Mouse (Mus musculus): ENCODE data around the gene Lrp2. TPM values are rescaled to one million over a fixed set of nuclear protein-coding genes. Genes with fewer than 3 reads are reported as not detected.
A peak's percentile ranks its signal among the peaks of the same experiment; 100 is the strongest.

Gene Lrp2
- polyA plus RNA-seq, 1 experiment from 2014 or later: 1.3 TPM

- Histone ChIP-seq H3K9ac (no peak overlapping the region), H3K9me3 (no peaks in the 10 kb centered on the region), H3K4me2 (no peak overlapping the region), H3K27ac (no peak overlapping the region), H3K27me3 (peaks cover 23% of the 10 kb centered on the region), H3K4me1 (replicated peaks) (peaks cover 7% of the 10 kb centered on the region), H3K36me3 (no peaks in the 10 kb centered on the region), H3K4me3 (no peak overlapping the region)
- WGBS: 91% methylated on average over 2 of the region's 2 CpGs
- ATAC-seq (ENCODE audit: low FRiP score): no peak
Observed at GRCm38 (mm10) chr2:69580091-69580490, 5.8 kb downstream of the Lrp2 start.

GRCm38 (mm10) chr2:69578206-69578605 lies 7.7 kb downstream of the Lrp2 start:
- 71% methylated on average over 8 of the region's 8 CpGs for WGBS

GRCm38 (mm10) chr2:69576531-69576930 lies 9.3 kb downstream of the Lrp2 start:
- Histone ChIP-seq H3K9ac (no peak overlapping the region), H3K9me3 (no peaks in the 10 kb centered on the region), H3K27me3 (no peaks in the 10 kb centered on the region), H3K4me2 (no peak overlapping the region), H3K36me3 (no peaks in the 10 kb centered on the region), H3K4me1 (replicated peaks) (no peaks in the 10 kb centered on the region), H3K27ac (no peak overlapping the region), H3K4me3 (no peak overlapping the region)
- ATAC-seq (ENCODE audit: low FRiP score): no peak
- WGBS: 100% methylated on average over 1 of the region's 1 CpGs

More at GRCm38 (mm10) chr2:69578206-69578605, 7.7 kb downstream of the Lrp2 start:
- no peak overlapping the region for H3K4me3 ChIP-seq
- no peak overlapping the region for H3K4me2 ChIP-seq
- H3K36me3 ChIP-seq: no peaks in the 10 kb centered on the region
- H3K27ac ChIP-seq: no peak overlapping the region
- ATAC-seq (ENCODE audit: low FRiP score): no peak
- no peaks in the 10 kb centered on the region for H3K4me1 ChIP-seq (replicated peaks)
- H3K9me3 ChIP-seq: no peaks in the 10 kb centered on the region
- no peak overlapping the region for H3K9ac ChIP-seq
- H3K27me3 ChIP-seq: 0 out of 2 replicates have a peak, but pooled peaks cover 5% of the 10 kb centered on the region

DNA sequence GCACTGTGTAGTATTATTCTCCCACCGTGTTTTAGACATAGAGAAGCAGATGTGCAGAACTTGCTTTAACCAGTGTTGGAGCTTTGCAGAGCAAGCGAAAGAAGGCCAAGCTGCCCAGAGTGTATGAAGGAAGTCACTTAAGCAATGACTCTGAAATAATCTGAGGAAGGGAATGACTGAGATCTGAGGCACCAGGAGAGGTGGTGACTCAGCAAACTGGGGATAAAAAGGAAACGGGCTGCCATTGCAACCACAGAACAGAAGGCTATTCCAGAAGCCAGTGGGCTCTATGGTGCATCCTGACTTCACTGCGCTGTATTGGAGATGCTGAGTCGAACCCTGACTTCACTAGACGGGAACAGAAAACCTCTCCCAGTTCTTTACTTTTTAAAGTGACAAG lies 10.9 kb downstream of the Lrp2 start:
- no peak for ATAC-seq (ENCODE audit: low FRiP score)
- 64% methylated on average over 6 of the region's 6 CpGs for WGBS
- H3K9me3 ChIP-seq: no peaks in the 10 kb centered on the region
- H3K27me3 ChIP-seq: no peaks in the 10 kb centered on the region
- no peaks in the 10 kb centered on the region for H3K36me3 ChIP-seq
- H3K27ac ChIP-seq: no peak overlapping the region
- no peak overlapping the region for H3K4me3 ChIP-seq
- H3K9ac ChIP-seq: no peak overlapping the region
- no peaks in the 10 kb centered on the region for H3K4me1 ChIP-seq (replicated peaks)
- H3K4me2 ChIP-seq: no peak overlapping the region

DNA sequence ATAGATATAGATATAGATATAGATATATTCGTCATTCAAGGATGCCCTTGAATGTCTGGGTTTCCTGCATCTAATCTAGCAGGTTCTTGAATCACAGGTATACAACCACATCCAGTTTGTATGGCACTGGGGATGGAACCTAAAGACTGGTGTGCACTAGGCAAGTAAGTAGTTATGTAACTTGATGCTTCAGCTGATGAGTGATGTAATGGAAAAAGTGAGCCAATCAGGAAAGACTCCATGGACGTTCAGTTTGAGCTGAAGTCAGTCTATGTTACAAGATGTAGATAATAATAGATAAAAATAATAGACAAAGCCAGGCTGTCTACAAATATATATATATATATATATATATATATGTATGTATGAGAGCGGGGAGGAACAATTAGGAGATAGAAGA lies 11.6 kb downstream of the Lrp2 start:
- Histone ChIP-seq H3K4me2 (no peak overlapping the region), H3K4me3 (no peak overlapping the region), H3K36me3 (no peaks in the 10 kb centered on the region), H3K4me1 (replicated peaks) (no peaks in the 10 kb centered on the region), H3K9me3 (no peaks in the 10 kb centered on the region), H3K9ac (no peak overlapping the region), H3K27ac (no peak overlapping the region), H3K27me3 (no peaks in the 10 kb centered on the region)
- ATAC-seq (ENCODE audit: low FRiP score): no peak
- WGBS: 79% methylated on average over 3 of the region's 3 CpGs

DNA sequence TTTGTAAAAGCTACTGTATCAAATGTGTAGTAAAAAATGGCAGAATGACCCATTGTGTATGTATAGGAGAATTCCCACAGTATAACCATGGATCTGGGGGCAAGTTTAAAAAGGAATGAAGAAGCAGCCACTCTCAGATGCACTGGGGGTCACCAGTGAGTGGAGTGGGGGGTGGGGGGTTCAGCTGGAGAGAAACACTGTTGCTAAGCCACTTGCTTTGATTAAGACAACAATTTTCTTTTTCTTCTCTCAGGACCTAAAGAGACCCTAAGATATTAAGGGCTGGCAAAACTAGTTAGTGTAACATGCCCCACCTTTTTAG lies 12.2 kb downstream of the Lrp2 start:
- no peak overlapping the region for H3K9ac ChIP-seq
- H3K4me1 ChIP-seq (replicated peaks): no peaks in the 10 kb centered on the region
- H3K27ac ChIP-seq: no peak overlapping the region
- no peak overlapping the region for H3K4me2 ChIP-seq
- H3K9me3 ChIP-seq: no peaks in the 10 kb centered on the region
- H3K27me3 ChIP-seq: no peaks in the 10 kb centered on the region
- no peak overlapping the region for H3K4me3 ChIP-seq
- no peaks in the 10 kb centered on the region for H3K36me3 ChIP-seq
- no peak for ATAC-seq (ENCODE audit: low FRiP score)

DNA sequence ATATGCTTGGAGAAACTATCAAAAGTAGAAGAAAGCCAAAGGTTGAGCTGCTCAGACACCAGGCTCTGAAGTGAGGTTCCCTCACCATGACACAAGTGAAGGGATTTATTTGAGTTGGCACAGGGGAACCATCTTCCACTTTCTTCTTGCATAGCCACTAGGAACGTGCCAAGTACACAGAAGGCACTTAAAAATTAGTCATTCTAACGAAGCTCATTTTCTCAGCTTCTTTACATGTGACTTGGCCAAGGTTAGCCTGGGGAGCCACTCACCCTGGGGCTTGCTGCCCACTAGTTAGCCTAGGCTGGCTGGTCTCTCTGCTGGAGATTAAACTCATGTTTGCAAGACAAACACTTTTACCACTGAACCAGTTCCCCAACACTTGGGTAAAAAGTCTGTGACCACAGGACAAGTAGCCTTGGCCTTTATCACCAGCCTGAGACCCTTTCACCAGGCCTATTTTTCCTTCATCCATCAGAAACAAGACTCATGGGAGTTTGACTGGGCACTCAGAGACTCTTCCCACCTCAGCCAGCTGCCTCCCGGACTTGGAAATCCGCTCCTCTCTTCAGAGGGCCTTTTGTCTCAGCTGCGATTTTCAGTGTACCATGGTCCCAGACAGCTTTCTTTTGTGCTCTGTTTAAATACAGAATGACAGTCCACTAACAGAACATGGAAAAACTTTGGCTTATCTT lies 12.7 kb downstream of the Lrp2 start:
- H3K27ac ChIP-seq: 0 out of 2 replicates have a peak overlapping the region, but pooled peaks have one; percentile 19
- no peaks in the 10 kb centered on the region for H3K36me3 ChIP-seq
- no peak for ATAC-seq (ENCODE audit: low FRiP score)
- WGBS: 49% methylated on average over 5 of the region's 5 CpGs
- H3K4me3 ChIP-seq: no peak overlapping the region
- no peaks in the 10 kb centered on the region for H3K4me1 ChIP-seq (replicated peaks)
- H3K9ac ChIP-seq: no peak overlapping the region
- H3K9me3 ChIP-seq: no peaks in the 10 kb centered on the region
- no peaks in the 10 kb centered on the region for H3K27me3 ChIP-seq
- H3K4me2 ChIP-seq: no peak overlapping the region

GRCm38 (mm10) chr2:69570556-69570955 lies 15.3 kb downstream of the Lrp2 start:
- Histone ChIP-seq H3K9ac (no peak overlapping the region), H3K9me3 (no peaks in the 10 kb centered on the region), H3K4me3 (no peak overlapping the region), H3K4me2 (no peak overlapping the region), H3K27ac (no peak overlapping the region), H3K4me1 (replicated peaks) (no peaks in the 10 kb centered on the region), H3K36me3 (no peaks in the 10 kb centered on the region), H3K27me3 (no peaks in the 10 kb centered on the region)
- ATAC-seq (ENCODE audit: low FRiP score): no peak
- WGBS: 71% methylated on average over 6 of the region's 6 CpGs

GRCm38 (mm10) chr2:69566281-69566680 lies 19.6 kb downstream of the Lrp2 start:
- Histone ChIP-seq H3K36me3 (no peaks in the 10 kb centered on the region), H3K4me2 (no peak overlapping the region), H3K4me1 (replicated peaks) (no peaks in the 10 kb centered on the region), H3K27me3 (no peaks in the 10 kb centered on the region), H3K4me3 (no peak overlapping the region), H3K9me3 (no peaks in the 10 kb centered on the region), H3K9ac (no peak overlapping the region), H3K27ac (no peak overlapping the region)
- 70% methylated on average over 7 of the region's 7 CpGs for WGBS
- ATAC-seq (ENCODE audit: low FRiP score): no peak

- H3K9ac ChIP-seq: no peak overlapping the region
- H3K4me2 ChIP-seq: no peak overlapping the region
- H3K36me3 ChIP-seq: no peaks in the 10 kb centered on the region
- WGBS: 94% methylated on average over 6 of the region's 6 CpGs
- H3K27ac ChIP-seq: no peak overlapping the region
- H3K4me3 ChIP-seq: no peak overlapping the region
- H3K27me3 ChIP-seq: no peaks in the 10 kb centered on the region
- no peaks in the 10 kb centered on the region for H3K9me3 ChIP-seq
- H3K4me1 ChIP-seq (replicated peaks): no peaks in the 10 kb centered on the region
- ATAC-seq (ENCODE audit: low FRiP score): no peak
Observed at GRCm38 (mm10) chr2:69563492-69563891, 22.4 kb downstream of the Lrp2 start.

- no peaks in the 10 kb centered on the region for H3K4me1 ChIP-seq (replicated peaks)
- no peak for ATAC-seq (ENCODE audit: low FRiP score)
- no peak overlapping the region for H3K27ac ChIP-seq
- no peaks in the 10 kb centered on the region for H3K27me3 ChIP-seq
- 76% methylated on average over 5 of the region's 5 CpGs for WGBS
- H3K4me2 ChIP-seq: no peak overlapping the region
- no peak overlapping the region for H3K4me3 ChIP-seq
- no peaks in the 10 kb centered on the region for H3K36me3 ChIP-seq
- no peaks in the 10 kb centered on the region for H3K9me3 ChIP-seq
- H3K9ac ChIP-seq: no peak overlapping the region
Observed at GRCm38 (mm10) chr2:69562761-69563160, 23.1 kb downstream of the Lrp2 start.

DNA sequence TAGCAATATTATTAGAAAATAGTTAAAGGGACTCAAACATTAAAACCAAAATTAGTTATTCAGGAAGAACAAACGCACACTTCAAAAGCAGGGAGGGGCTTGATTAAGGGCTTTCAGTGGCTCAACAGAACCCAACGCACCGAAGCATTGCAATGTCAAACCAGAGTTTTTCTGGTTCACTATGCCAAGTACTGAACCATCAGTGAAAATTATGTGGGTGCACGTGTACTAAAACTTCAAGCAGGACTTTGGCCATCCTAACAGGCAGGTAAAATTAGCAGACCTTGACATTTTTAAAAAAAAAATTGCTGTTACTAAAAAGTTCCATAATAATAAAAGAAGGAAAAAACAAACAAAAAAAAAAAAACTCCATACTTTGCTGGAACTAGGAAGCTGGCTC lies 25.6 kb downstream of the Lrp2 start:
- Histone ChIP-seq H3K9ac (no peak overlapping the region), H3K4me2 (no peak overlapping the region), H3K4me1 (replicated peaks) (no peaks in the 10 kb centered on the region), H3K36me3 (no peaks in the 10 kb centered on the region), H3K27ac (no peak overlapping the region), H3K27me3 (no peaks in the 10 kb centered on the region), H3K4me3 (no peak overlapping the region), H3K9me3 (no peaks in the 10 kb centered on the region)
- WGBS: 71% methylated on average over 4 of the region's 4 CpGs
- ATAC-seq (ENCODE audit: low FRiP score): no peak

DNA sequence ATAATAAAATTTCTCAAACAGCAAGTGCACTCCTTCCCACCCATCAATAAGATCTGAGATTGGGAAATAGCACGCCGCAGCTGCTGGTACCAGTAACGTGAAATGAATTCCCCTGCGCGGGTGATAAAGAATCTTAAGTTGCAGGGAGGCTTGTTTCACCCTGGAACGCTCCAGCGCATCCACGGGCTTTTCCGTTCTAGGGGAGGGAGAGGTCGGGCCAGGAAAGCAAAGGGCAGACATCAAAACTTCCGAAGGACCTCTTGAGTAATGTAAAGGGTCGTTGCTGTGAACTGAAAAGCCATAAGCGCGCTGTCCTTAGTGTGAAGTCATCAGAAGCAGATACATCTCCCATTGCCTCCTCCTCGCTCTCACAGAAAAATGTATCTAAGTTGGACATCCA lies 26.5 kb downstream of the Lrp2 start:
- Histone ChIP-seq H3K36me3 (no peaks in the 10 kb centered on the region), H3K4me2 (no peak overlapping the region), H3K4me3 (no peak overlapping the region), H3K9ac (no peak overlapping the region), H3K9me3 (no peaks in the 10 kb centered on the region), H3K27ac (no peak overlapping the region), H3K4me1 (replicated peaks) (no peaks in the 10 kb centered on the region), H3K27me3 (no peaks in the 10 kb centered on the region)
- 74% methylated on average over 15 of the region's 15 CpGs for WGBS
- no peak for ATAC-seq (ENCODE audit: low FRiP score)
